Mouse (Mus musculus) liver, postnatal 0 days (tissue): Measurements from ENCODE around the gene Mall.

Experiments used
- CTCF ChIP-seq: sonication (generic); IDR thresholded peaks from 2 replicates; pipeline ENCODE4 v1.5.1; 2016; ENCODE audit warnings: antibody characterized with exemption, low read depth
- EP300 ChIP-seq: IDR thresholded peaks from 2 replicates; pipeline ENCODE4 v1.6.1; 2016; ENCODE audit warnings: antibody characterized with exemption, low read depth, mild to moderate bottlenecking

- TF ChIP-seq CTCF (no peak), EP300 (no peak)
These were observed 67.0 kb downstream of the Mall start for GRCm38 (mm10) chr2:127662708-127663107.
